10 mouse cellular contexts compared by ENCODE assay signal in the genomic region with DNA sequence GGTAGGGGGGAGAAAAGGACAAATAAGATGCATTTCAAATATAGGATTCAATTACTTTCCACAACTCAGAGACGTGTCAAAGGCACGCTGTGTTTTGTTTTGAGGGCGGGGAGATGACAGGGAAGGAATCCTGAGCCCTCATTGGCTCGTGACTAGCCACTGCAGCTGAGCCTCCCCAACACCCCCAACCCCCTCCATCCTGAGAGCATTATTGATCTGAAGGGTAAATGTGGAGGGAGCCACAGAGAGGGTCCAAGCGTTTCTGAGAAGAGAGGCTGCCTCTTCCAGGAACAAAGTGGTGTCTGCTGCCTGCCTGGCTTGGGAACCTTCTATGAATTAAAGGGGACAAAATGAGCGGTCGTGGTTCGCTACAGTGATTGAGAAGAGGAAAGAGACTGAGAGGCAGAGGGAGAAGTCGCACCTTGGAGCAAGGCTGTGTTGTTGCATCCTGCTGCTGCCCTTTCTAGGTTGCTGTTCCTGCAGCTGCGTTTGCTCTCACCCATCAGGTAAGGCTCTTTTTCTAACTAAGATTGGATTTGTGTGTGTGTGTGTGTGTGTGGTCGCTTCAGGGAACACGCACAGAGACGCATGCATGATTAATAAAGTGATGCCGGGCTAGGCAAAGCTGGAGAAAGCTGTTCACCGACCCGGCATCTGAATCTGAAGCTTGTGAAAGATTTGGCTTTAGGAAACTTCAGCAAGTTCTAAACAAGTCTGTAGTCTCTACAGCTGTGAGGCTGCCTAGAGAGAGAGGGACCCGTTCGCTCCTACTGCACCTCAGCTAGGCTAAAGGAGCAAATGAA. TPM values are rescaled to one million over a fixed set of nuclear protein-coding genes. Genes with fewer than 3 reads are reported as not detected.
DNase-seq lines count a peak whose midpoint lies in the region; ATAC-seq lines count a peak whose summit lies in the region.
"Had no signal": no experiment of that assay in that cellular context is flagged by ENCODE, and none has a peak within 500 bp of the region (broad histone marks: within the 10 kb centered on the region; RNA-seq: fewer than 3 reads in every experiment).

A gene (plus strand): TSS at position 405 of the 803 bp plus-strand sequence.

- H3K4me3 ChIP-seq in heart, embryonic 12.5 days = peak within 1 kb of the TSS; percentile 41
- H3K4me3 ChIP-seq in embryonic facial prominence, embryonic 12.5 days = peak within 1 kb of the TSS; percentile 36
- peak within 1 kb of the TSS; percentile 28 for H3K4me3 ChIP-seq in intestine, embryonic 15.5 days (replicated peaks)
- peak within 1 kb of the TSS; percentile 45 for H3K4me3 ChIP-seq in midbrain, embryonic 12.5 days

- intact Hi-C loops in heart, postnatal 36 days (cut with DNase I) = no loop called here

- H3K9me3 ChIP-seq in heart, embryonic 12.5 days (replicated peaks) = no peaks in the 10 kb centered on the region
- H3K9me3 ChIP-seq in embryonic facial prominence, embryonic 12.5 days = no peaks in the 10 kb centered on the region
- H3K9me3 ChIP-seq in intestine, embryonic 15.5 days = no peaks in the 10 kb centered on the region
- no peaks in the 10 kb centered on the region for H3K9me3 ChIP-seq in midbrain, embryonic 12.5 days

- H3K4me2 ChIP-seq in heart, embryonic 12.5 days = peak within 1 kb of the TSS; percentile 75
- peak within 1 kb of the TSS; percentile 65 for H3K4me2 ChIP-seq in embryonic facial prominence, embryonic 12.5 days (replicated peaks)
- H3K4me2 ChIP-seq in intestine, embryonic 15.5 days (replicated peaks) = peak within 1 kb of the TSS; percentile 63
- peak within 1 kb of the TSS; percentile 74 for H3K4me2 ChIP-seq in midbrain, embryonic 12.5 days (replicated peaks)

- ATAC-seq in heart, embryonic 12.5 days (ENCODE audit: insufficient number of reproducible peaks, low FRiP score) = no peak
- ATAC-seq in embryonic facial prominence, embryonic 12.5 days (ENCODE audit: insufficient number of reproducible peaks, insufficient read depth, low FRiP score, low TSS enrichment) = peak; percentile 80; the same call in 1 of the 2 replicates
- ATAC-seq in intestine, embryonic 15.5 days = no peak
- ATAC-seq in midbrain, embryonic 12.5 days (ENCODE audit: low FRiP score, low read depth) = peak; percentile 95
- ATAC-seq in megakaryocyte, adult 5-6 weeks (ENCODE audit: poor library complexity, severe bottlenecking) = no peak

- no peak for DNase-seq in heart, postnatal 36 days
- no peak for DNase-seq in thymus, postnatal 14 days
- no peak for DNase-seq in urinary bladder, postnatal 14 days (ENCODE audit: low spot score)

- H3K36me3 ChIP-seq in heart, embryonic 12.5 days = no peaks in the 10 kb centered on the region
- no peaks in the 10 kb centered on the region for H3K36me3 ChIP-seq in embryonic facial prominence, embryonic 12.5 days
- no peaks in the 10 kb centered on the region for H3K36me3 ChIP-seq in intestine, embryonic 15.5 days
- no peaks in the 10 kb centered on the region for H3K36me3 ChIP-seq in midbrain, embryonic 12.5 days

- no peak within 1 kb of the TSS for H3K27ac ChIP-seq in heart, embryonic 12.5 days (ENCODE audit: poor library complexity, severe bottlenecking)
- H3K27ac ChIP-seq in embryonic facial prominence, embryonic 12.5 days = no peak within 1 kb of the TSS
- H3K27ac ChIP-seq in intestine, embryonic 15.5 days = no peak within 1 kb of the TSS
- no peak within 1 kb of the TSS for H3K27ac ChIP-seq in midbrain, embryonic 12.5 days (replicated peaks)

- no peaks in the 10 kb centered on the region for H3K4me1 ChIP-seq in heart, embryonic 12.5 days (replicated peaks)
- H3K4me1 ChIP-seq in embryonic facial prominence, embryonic 12.5 days = no peaks in the 10 kb centered on the region
- H3K4me1 ChIP-seq in intestine, embryonic 15.5 days (replicated peaks) = no peaks in the 10 kb centered on the region
- H3K4me1 ChIP-seq in midbrain, embryonic 12.5 days = no peaks in the 10 kb centered on the region

- no peaks in the 10 kb centered on the region for H3K27me3 ChIP-seq in heart, embryonic 12.5 days (replicated peaks)
- H3K27me3 ChIP-seq in embryonic facial prominence, embryonic 12.5 days = no peaks in the 10 kb centered on the region
- no peaks in the 10 kb centered on the region for H3K27me3 ChIP-seq in intestine, embryonic 15.5 days (replicated peaks)
- H3K27me3 ChIP-seq in midbrain, embryonic 12.5 days = no peaks in the 10 kb centered on the region
- H3K27me3 ChIP-seq: CH12.LX had no signal

- WGBS in heart, embryonic 12.5 days = 13% methylated on average over 18 of the region's 18 CpGs
- WGBS in embryonic facial prominence, embryonic 12.5 days = 7% methylated on average over 18 of the region's 18 CpGs
- 10% methylated on average over 18 of the region's 18 CpGs for WGBS in intestine, embryonic 15.5 days
- WGBS in midbrain, embryonic 12.5 days = 4% methylated on average over 18 of the region's 18 CpGs

- H3K9ac ChIP-seq in heart, embryonic 12.5 days = peak within 1 kb of the TSS; percentile 34; the same call in 1 of the 2 replicates
- no peak within 1 kb of the TSS for H3K9ac ChIP-seq in embryonic facial prominence, embryonic 12.5 days
- H3K9ac ChIP-seq in intestine, embryonic 15.5 days = peak within 1 kb of the TSS; percentile 20; the same call in 1 of the 2 replicates
- H3K9ac ChIP-seq in midbrain, embryonic 12.5 days (replicated peaks) = peak within 1 kb of the TSS; percentile 55

RNA-seq across cellular contexts. Expression of the gene that starts here (rescaled TPM):
- polyA plus RNA-seq in heart, embryonic 12.5 days (2016; fragmentation: Nextera tagmentation; extraction: Ambion mirVana) = 0.05 TPM in 1 of 2 replicates, not detected in the other
- under 1 TPM in 1 of 2 experiments, not detected in 1; 0.05 TPM for total RNA-seq in heart, postnatal 36 days (2021)
- 0.59 and 0.91 TPM in 2 replicates for polyA plus RNA-seq in embryonic facial prominence, embryonic 12.5 days (2016; fragmentation: Nextera tagmentation; extraction: Ambion mirVana)
- polyA plus RNA-seq in intestine, embryonic 15.5 days (2015; fragmentation: Nextera tagmentation; extraction: Ambion mirVana) = 0.58 and 0.65 TPM in 2 replicates
- 1.2 TPM in 2 replicates for polyA plus RNA-seq in midbrain, embryonic 12.5 days (2016; fragmentation: Nextera tagmentation; extraction: Ambion mirVana)
- not detected in 2 replicates for total RNA-seq in megakaryocyte, adult 5-6 weeks (2015)
- total RNA-seq in megakaryocyte, adult 5-6 weeks (2017) = not detected in 2 replicates
- polyA plus RNA-seq: small intestine, adult 2 months had no signal

Comparison
In these comparisons a context has a peak if more than half of its experiments do, and no peak if none do; other contexts are left out.
1. Peak in ATAC-seq, H3K4me3 ChIP-seq and H3K4me2 ChIP-seq in embryonic facial prominence, embryonic 12.5 days; RNA of the gene not detected or under 1 TPM.